Mouse (Mus musculus) lung, postnatal 10 days (tissue): Measurements from ENCODE around the gene Syce1l.

Source experiments
- DNase-seq: peaks from one replicate; pipeline ENCODE4 v3.0.0; 2021

The Syce1l gene

DNA sequence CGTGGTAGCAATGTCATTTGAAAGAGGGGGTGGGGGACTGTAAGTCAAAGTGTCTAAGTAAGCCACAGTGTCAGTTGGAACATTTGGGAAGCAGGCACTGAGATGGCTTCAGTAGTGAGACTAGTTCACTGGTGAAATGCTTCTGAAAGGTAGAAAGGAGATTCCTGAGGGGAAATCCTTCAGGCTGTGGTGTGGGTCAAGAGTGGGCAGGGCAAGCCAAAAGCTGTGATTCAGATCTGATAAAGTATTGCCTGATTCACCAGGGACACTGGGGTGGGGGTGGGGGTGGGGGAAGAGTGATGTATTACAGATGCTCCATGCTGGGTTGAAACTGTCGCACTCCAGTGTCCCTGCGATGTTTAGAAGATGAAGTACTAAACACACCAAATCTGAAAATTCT is 31.6 kb downstream of the Syce1l start:
- DNase-seq = no peak

DNA sequence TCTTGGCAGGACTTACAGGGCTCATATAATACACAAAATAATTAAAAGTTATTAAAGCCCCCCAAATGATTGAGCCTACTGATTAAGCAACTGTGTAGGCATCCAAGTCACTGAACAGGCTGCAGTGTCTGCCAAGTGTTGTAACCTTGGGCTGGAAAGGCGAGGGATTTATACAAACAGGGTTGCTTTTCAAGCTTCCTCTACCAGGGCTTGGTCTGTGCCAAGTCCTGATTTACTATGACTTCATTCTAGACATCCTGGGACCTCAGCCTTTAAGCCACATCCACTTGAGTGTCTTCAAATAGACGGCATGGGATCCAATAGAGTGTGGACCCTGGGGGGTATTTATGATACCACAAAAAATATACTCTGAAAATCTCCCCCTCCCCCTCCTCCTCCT is 32.3 kb downstream of the Syce1l start:
- no peak for DNase-seq

DNA sequence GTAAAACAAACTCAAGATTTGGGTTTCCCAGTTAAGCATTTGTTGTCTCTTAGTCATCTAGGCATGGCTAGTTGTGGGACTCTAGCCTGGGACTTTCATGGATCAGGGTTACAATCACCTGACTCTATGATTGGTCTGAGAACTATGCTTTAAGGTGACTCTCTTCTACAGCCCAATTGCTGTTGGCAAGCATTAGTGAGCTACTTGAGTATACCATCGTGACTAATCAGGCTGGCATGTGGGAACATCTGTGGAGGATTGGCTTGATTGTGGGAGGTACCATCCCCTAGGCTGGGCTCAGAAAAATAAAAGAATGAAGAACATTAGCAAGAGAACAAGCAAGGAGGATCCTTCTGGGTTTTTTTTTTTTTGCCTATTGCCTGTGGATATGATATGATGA is 33.8 kb downstream of the Syce1l start:
- DNase-seq = no peak

GRCm38 (mm10) chr8:113679361-113679760 is 36.3 kb downstream of the Syce1l start:
- no peak for DNase-seq

- DNase-seq = peak; percentile 25
Measured at GRCm38 (mm10) chr8:113687889-113688542, 45.0 kb downstream of the Syce1l start.

- DNase-seq = no peak
Measured at GRCm38 (mm10) chr8:113688543-113688915, 45.5 kb downstream of the Syce1l start.

DNA sequence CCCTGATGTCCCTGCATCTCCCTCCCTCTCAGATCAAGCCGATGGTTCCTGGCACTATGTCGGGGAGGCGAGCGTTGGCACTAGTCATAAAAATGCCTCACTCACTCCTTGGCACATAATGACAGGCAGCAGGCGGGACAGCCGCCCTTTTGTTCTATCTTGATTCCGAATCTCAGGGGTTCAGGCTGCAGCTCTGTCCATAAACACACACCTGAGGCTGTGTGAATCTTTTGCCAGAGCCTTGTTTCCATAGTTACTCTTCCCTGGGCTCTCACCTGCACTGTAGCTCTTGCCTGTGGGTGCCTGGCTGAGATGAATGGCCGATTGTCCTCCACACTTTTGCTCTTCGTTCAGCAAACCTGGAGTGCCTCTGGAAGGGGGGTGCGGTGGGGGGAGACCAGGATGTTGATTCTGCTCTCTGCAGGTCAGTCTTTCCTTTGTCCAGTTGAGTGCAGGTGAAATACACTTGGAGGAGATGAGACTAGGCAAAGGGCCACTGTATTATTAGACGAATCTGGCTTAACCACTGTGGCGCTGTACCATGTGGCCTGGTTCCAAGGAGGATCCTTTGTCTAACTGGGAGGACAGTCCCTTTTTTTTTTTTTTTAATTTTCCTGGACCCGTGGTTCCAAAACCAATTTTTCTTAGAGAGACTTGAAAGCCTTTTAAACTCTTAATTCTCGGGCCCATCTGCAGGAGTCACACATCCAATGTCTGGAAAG is 48.8 kb downstream of the Syce1l start:
- no peak for DNase-seq

GRCm38 (mm10) chr8:113704968-113705367 is 62.0 kb downstream of the Syce1l start:
- no peak for DNase-seq
